Mouse (Mus musculus): ENCODE measurements at regions not wholly inside any gene's neighbourhood (a gene's known extent, or its start where the extent isn't known, plus 50 kb on each side); places are given as distances from the start of the nearest gene placed in this dataset.
A peak's percentile ranks its signal among the peaks of the same experiment; 100 is the strongest.

- H3K27ac ChIP-seq = no peak overlapping the region
- H3K4me3 ChIP-seq = no peak overlapping the region
- DNase-seq (ENCODE audit: low spot score in 2 of 2) = peak; percentile 15 to 26
- no peak for TF ChIP-seq CTCF (conservative IDR thresholded peaks at IDR 0.05)
Observed at GRCm38 (mm10) chr3:120662521-120662920, 509.0 kb downstream of the Rwdd3 start.

GRCm38 (mm10) chr3:120660776-120661175 lies 510.7 kb downstream of the Rwdd3 start:
- DNase-seq (ENCODE audit: low spot score in 2 of 2) = no peak
- Histone ChIP-seq H3K27ac (no peak overlapping the region), H3K4me3 (no peak overlapping the region)
- TF ChIP-seq CTCF (conservative IDR thresholded peaks at IDR 0.05) = no peak

GRCm38 (mm10) chr3:120649047-120649868 lies 522.2 kb downstream of the Rwdd3 start:
- no peak for TF ChIP-seq CTCF (conservative IDR thresholded peaks at IDR 0.05)
- H3K27ac ChIP-seq = no peak overlapping the region
- DNase-seq (ENCODE audit: low spot score in 2 of 2) = no peak
- no peak overlapping the region for H3K4me3 ChIP-seq

GRCm38 (mm10) chr3:120648391-120648790 lies 523.1 kb downstream of the Rwdd3 start:
- Histone ChIP-seq H3K27ac (no peak overlapping the region), H3K4me3 (no peak overlapping the region)
- no peak for DNase-seq (ENCODE audit: low spot score in 2 of 2)
- no peak for TF ChIP-seq CTCF (conservative IDR thresholded peaks at IDR 0.05)

- TF ChIP-seq CTCF (conservative IDR thresholded peaks at IDR 0.05) = no peak
- Histone ChIP-seq H3K4me3 (no peak overlapping the region), H3K27ac (no peak overlapping the region)
- no peak for DNase-seq (ENCODE audit: low spot score in 2 of 2)
Observed at GRCm38 (mm10) chr3:120636669-120637305, 534.7 kb downstream of the Rwdd3 start.

- Histone ChIP-seq H3K27ac (no peak overlapping the region), H3K4me3 (no peak overlapping the region)
- TF ChIP-seq CTCF (conservative IDR thresholded peaks at IDR 0.05) = no peak
- no peak for DNase-seq (ENCODE audit: low spot score in 2 of 2)
Observed at GRCm38 (mm10) chr3:120618358-120618757, 553.1 kb downstream of the Rwdd3 start.

GRCm38 (mm10) chr3:120594226-120594625 lies 577.3 kb downstream of the Rwdd3 start:
- TF ChIP-seq CTCF (conservative IDR thresholded peaks at IDR 0.05) = no peak

GRCm38 (mm10) chr3:120591183-120591582 lies 580.3 kb downstream of the Rwdd3 start:
- no peak for TF ChIP-seq CTCF (conservative IDR thresholded peaks at IDR 0.05)
- H3K4me3 ChIP-seq = no peak overlapping the region
- no peak for DNase-seq (ENCODE audit: low spot score in 2 of 2)
- no peak overlapping the region for H3K27ac ChIP-seq

More at GRCm38 (mm10) chr3:120594226-120594625, 577.3 kb downstream of the Rwdd3 start:
- H3K4me3 ChIP-seq = no peak overlapping the region
- no peak for DNase-seq (ENCODE audit: low spot score in 2 of 2)
- no peak overlapping the region for H3K27ac ChIP-seq

GRCm38 (mm10) chr3:120570806-120571425 lies 600.6 kb downstream of the Rwdd3 start:
- peak; percentile 47 to 58 for DNase-seq (ENCODE audit: low spot score in 2 of 2)
- Histone ChIP-seq H3K4me3 (no peak overlapping the region), H3K27ac (peak overlapping the region; percentile 57; the same call in 1 of the 2 replicates)
- TF ChIP-seq CTCF (conservative IDR thresholded peaks at IDR 0.05) = no peak

GRCm38 (mm10) chr3:120541556-120542476 lies 629.7 kb downstream of the Rwdd3 start:
- Histone ChIP-seq H3K27ac (no peak overlapping the region), H3K4me3 (no peak overlapping the region)
- no peak for TF ChIP-seq CTCF (conservative IDR thresholded peaks at IDR 0.05)
- DNase-seq (ENCODE audit: low spot score in 2 of 2) = no peak

GRCm38 (mm10) chr3:120533901-120534300 lies 637.6 kb downstream of the Rwdd3 start:
- Histone ChIP-seq H3K4me3 (no peak overlapping the region), H3K27ac (no peak overlapping the region)
- TF ChIP-seq CTCF (conservative IDR thresholded peaks at IDR 0.05) = no peak
- DNase-seq (ENCODE audit: low spot score in 2 of 2) = no peak

GRCm38 (mm10) chr3:120531880-120532580 lies 639.5 kb downstream of the Rwdd3 start:
- peak; percentile 40 to 46 for DNase-seq (ENCODE audit: low spot score in 2 of 2)

More at GRCm38 (mm10) chr3:120531880-120532580, 639.5 kb downstream of the Rwdd3 start:
- Histone ChIP-seq H3K4me3 (no peak overlapping the region), H3K27ac (peak overlapping the region; percentile 11; the same call in 1 of the 2 replicates)
- TF ChIP-seq CTCF (conservative IDR thresholded peaks at IDR 0.05) = no peak
